25 mouse cellular contexts compared by ENCODE assay signal in genomic region chr4:156021942-156022419, GRCm38 (mm10). TPM values are rescaled to one million over a fixed set of nuclear protein-coding genes. Genes with fewer than 3 reads are reported as not detected.
DNase-seq lines count a peak whose midpoint lies in the region; ATAC-seq lines count a peak whose summit lies in the region.
"Had no signal": no experiment of that assay in that cellular context is flagged by ENCODE, and none has a peak within 500 bp of the region (broad histone marks: within the 10 kb centered on the region; RNA-seq: fewer than 3 reads in every experiment).

No protein-coding gene starts in this region.

- no peak overlapping the region for H3K4me3 ChIP-seq in heart, embryonic 10.5 days
- H3K4me3 ChIP-seq: embryonic facial prominence, embryonic 15.5 days; forebrain, embryonic 10.5 days; heart, embryonic 12.5 days; intestine, embryonic 15.5 days; limb, embryonic 15.5 days; midbrain, embryonic 12.5 days; stomach, embryonic 15.5 days had no signal

- ATAC-seq in neutrophil, adult 5-6 weeks (ENCODE audit: extremely low read depth, insufficient number of reproducible peaks, low FRiP score, poor library complexity, severe bottlenecking): peak; percentile 33; the same call in 1 of the 2 replicates
- ATAC-seq: intestine, embryonic 15.5 days had no signal

- DNase-seq in heart, embryonic 10.5 days (ENCODE audit: low spot score): peak; percentile 69
- DNase-seq in heart, postnatal 4 days: no peak
- peak; percentile 94 for DNase-seq in CD4-positive, CD25-positive, alpha-beta regulatory T cell, adult 2 months (ENCODE audit: low read depth, low spot score)
- DNase-seq in c-Kit-positive CD71-positive TER-119-negative erythroid progenitor cells, embryonic 14.5 days (ENCODE audit: low read depth): peak; percentile 19
- no peak for DNase-seq in adrenal gland, postnatal 14 days
- DNase-seq in adrenal gland, postnatal 25 days: no peak
- DNase-seq in gastrocnemius, postnatal 4 days (ENCODE audit: low spot score in 2 of 2): no peak
- DNase-seq: adrenal gland, adult 8-10 months; cerebellum, adult 9-11 months; embryo, embryonic 11 days; gastrocnemius, postnatal 14 days; kidney, postnatal 4 days; lung, postnatal 14 days; spleen, adult 18-20 months had no signal

- no peaks in the 10 kb centered on the region for H3K9me3 ChIP-seq in heart, embryonic 10.5 days
- H3K9me3 ChIP-seq: embryonic facial prominence, embryonic 15.5 days; forebrain, embryonic 10.5 days; heart, embryonic 12.5 days; intestine, embryonic 15.5 days; limb, embryonic 15.5 days; midbrain, embryonic 12.5 days; stomach, embryonic 15.5 days had no signal

- 46% methylated on average over 9 of the region's 9 CpGs for WGBS in heart, embryonic 10.5 days

- H3K36me3 ChIP-seq in heart, embryonic 10.5 days: peaks cover 31% of the 10 kb centered on the region
- H3K36me3 ChIP-seq: intestine, embryonic 15.5 days; stomach, embryonic 15.5 days had no signal

- no peaks in the 10 kb centered on the region for H3K27me3 ChIP-seq in heart, embryonic 10.5 days (ENCODE audit: insufficient read depth, poor library complexity, severe bottlenecking)
- H3K27me3 ChIP-seq: embryonic facial prominence, embryonic 15.5 days; heart, embryonic 12.5 days; intestine, embryonic 15.5 days; limb, embryonic 15.5 days; midbrain, embryonic 12.5 days; stomach, embryonic 15.5 days had no signal

- peaks cover 15% of the 10 kb centered on the region for H3K4me1 ChIP-seq in heart, embryonic 10.5 days
- H3K4me1 ChIP-seq: forebrain, embryonic 10.5 days; midbrain, embryonic 12.5 days had no signal

- no peak overlapping the region for H3K27ac ChIP-seq in heart, embryonic 10.5 days
- H3K27ac ChIP-seq: embryonic facial prominence, embryonic 15.5 days; forebrain, embryonic 10.5 days; intestine, embryonic 15.5 days; limb, embryonic 15.5 days; midbrain, embryonic 12.5 days; stomach, embryonic 15.5 days had no signal

RNA-seq across cellular contexts. Expression of gene Tnfrsf18, which starts 4.0 kb away (rescaled TPM):
- polyA plus RNA-seq in heart, embryonic 10.5 days (2016; fragmentation: Nextera tagmentation; extraction: Ambion mirVana): 1.4 and 1.7 TPM in 2 replicates
- under 1 TPM in 1 of 2 experiments, not detected in 1; 0.29 TPM for total RNA-seq in heart, postnatal 4 days (2021)
- 18.5 and 22.1 TPM in 2 replicates for total RNA-seq in neutrophil, adult 5-6 weeks (2017)
- 2.4 TPM in 1 of 2 replicates, not detected in the other for total RNA-seq in adrenal gland, postnatal 14 days (2021)
- not detected in 2 replicates for total RNA-seq in adrenal gland, postnatal 25 days (2021)
- total RNA-seq in gastrocnemius, postnatal 4 days (2021): under 1 TPM; 0.62 to 0.66 TPM
- total RNA-seq: gastrocnemius, postnatal 14 days; layer of hippocampus, postnatal 10 days had no signal

RNA-seq across cellular contexts. Expression of gene Tnfrsf4, which starts 8.3 kb away (rescaled TPM):
- 0.28 and 1.0 TPM in 2 replicates for polyA plus RNA-seq in heart, embryonic 10.5 days (2016; fragmentation: Nextera tagmentation; extraction: Ambion mirVana)
- under 1 TPM; 0.34 to 0.62 TPM for total RNA-seq in heart, postnatal 4 days (2021)
- total RNA-seq in neutrophil, adult 5-6 weeks (2017): 2.6 and 7.6 TPM in 2 replicates
- 0.56 and 3.4 TPM in 2 replicates for total RNA-seq in adrenal gland, postnatal 14 days (2021)
- 1.5 TPM in 1 of 2 replicates, not detected in the other for total RNA-seq in adrenal gland, postnatal 25 days (2021)
- 1 to 10 TPM in 1 of 2 experiments, under 1 TPM in 1; 0.93 to 1.4 TPM for total RNA-seq in gastrocnemius, postnatal 4 days (2021)

RNA-seq across cellular contexts. Expression of gene Sdf4, which starts 29.3 kb away (rescaled TPM):
- polyA plus RNA-seq in heart, embryonic 10.5 days (2016; fragmentation: Nextera tagmentation; extraction: Ambion mirVana): 139 and 148 TPM in 2 replicates
- 100 to 1,000 TPM; 107 to 109 TPM for total RNA-seq in heart, postnatal 4 days (2021)
- 213 and 229 TPM in 2 replicates for total RNA-seq in neutrophil, adult 5-6 weeks (2017)
- 209 and 225 TPM in 2 replicates for total RNA-seq in adrenal gland, postnatal 14 days (2021)
- 248 and 275 TPM in 2 replicates for total RNA-seq in adrenal gland, postnatal 25 days (2021)
- total RNA-seq in gastrocnemius, postnatal 4 days (2021): 100 to 1,000 TPM; 116 to 117 TPM

RNA-seq across cellular contexts. Expression of gene B3galt6, which starts 29.5 kb away (rescaled TPM):
- polyA plus RNA-seq in heart, embryonic 10.5 days (2016; fragmentation: Nextera tagmentation; extraction: Ambion mirVana): 10.7 and 12.9 TPM in 2 replicates
- total RNA-seq in heart, postnatal 4 days (2021): 1 to 10 TPM; 4.1 to 4.5 TPM
- 2.9 and 3.7 TPM in 2 replicates for total RNA-seq in neutrophil, adult 5-6 weeks (2017)
- total RNA-seq in adrenal gland, postnatal 14 days (2021): 5.8 and 6.5 TPM in 2 replicates
- total RNA-seq in adrenal gland, postnatal 25 days (2021): 6.6 and 9.7 TPM in 2 replicates
- 1 to 10 TPM; 4.8 to 6.0 TPM for total RNA-seq in gastrocnemius, postnatal 4 days (2021)

RNA-seq across cellular contexts. Expression of gene Ttll10, which starts 37.2 kb away (rescaled TPM):
- 0.19 and 0.38 TPM in 2 replicates for polyA plus RNA-seq in heart, embryonic 10.5 days (2016; fragmentation: Nextera tagmentation; extraction: Ambion mirVana)
- total RNA-seq in heart, postnatal 4 days (2021): under 1 TPM; 0.16 to 0.55 TPM
- not detected in 2 replicates for total RNA-seq in neutrophil, adult 5-6 weeks (2017)
- 0.70 TPM in 1 of 2 replicates, not detected in the other for total RNA-seq in adrenal gland, postnatal 14 days (2021)
- 0.61 TPM in 1 of 2 replicates, not detected in the other for total RNA-seq in adrenal gland, postnatal 25 days (2021)
- not detected for total RNA-seq in gastrocnemius, postnatal 4 days (2021)
- total RNA-seq: gastrocnemius, postnatal 14 days; left cerebral cortex, postnatal 14 days had no signal
- polyA plus RNA-seq: hindbrain, embryonic 11.5 days; midbrain, embryonic 12.5 days had no signal

Comparison
In these comparisons a context has a peak if more than half of its experiments do, and no peak if none do; other contexts are left out.
1. DNase-seq: peak in heart, embryonic 10.5 days (single experiment), CD4-positive, CD25-positive, alpha-beta regulatory T cell, adult 2 months (single experiment) and c-Kit-positive CD71-positive TER-119-negative erythroid progenitor cells, embryonic 14.5 days (single experiment); none in heart, postnatal 4 days (single experiment), adrenal gland, postnatal 14 days (single experiment), adrenal gland, postnatal 25 days (single experiment) and gastrocnemius, postnatal 4 days (0 of 2).